Mouse (Mus musculus): ENCODE results near the gene Syne3. TPM values are rescaled to one million over a fixed set of nuclear protein-coding genes. Genes with fewer than 3 reads are reported as not detected.

Syne3 gene
- total RNA-seq, 1 experiment from 2014 or later, result 25.3 TPM

DNA sequence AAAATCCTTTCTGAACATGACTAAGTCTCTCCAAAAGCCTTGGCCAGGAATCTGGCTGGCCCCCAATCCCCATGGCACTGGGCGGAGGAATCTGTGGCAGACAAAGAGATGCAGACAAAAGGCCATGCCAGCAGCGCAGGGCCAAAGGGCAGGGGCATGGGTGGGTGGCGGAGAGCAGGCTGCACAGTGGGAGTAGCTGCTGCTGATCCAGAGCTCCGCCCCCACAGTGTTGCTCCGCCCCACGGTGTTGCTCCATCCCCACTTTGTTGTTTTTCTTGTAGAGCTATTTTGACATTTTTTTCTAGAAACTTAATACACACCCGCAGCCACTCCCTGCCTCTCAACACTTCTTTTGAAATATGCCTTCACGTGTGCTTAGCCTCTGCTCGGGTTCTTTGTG, 31.2 kb downstream of the Syne3 start:
- no peak for ATAC-seq (replicated peaks; ENCODE audit: low read depth, poor library complexity, severe bottlenecking)

DNA sequence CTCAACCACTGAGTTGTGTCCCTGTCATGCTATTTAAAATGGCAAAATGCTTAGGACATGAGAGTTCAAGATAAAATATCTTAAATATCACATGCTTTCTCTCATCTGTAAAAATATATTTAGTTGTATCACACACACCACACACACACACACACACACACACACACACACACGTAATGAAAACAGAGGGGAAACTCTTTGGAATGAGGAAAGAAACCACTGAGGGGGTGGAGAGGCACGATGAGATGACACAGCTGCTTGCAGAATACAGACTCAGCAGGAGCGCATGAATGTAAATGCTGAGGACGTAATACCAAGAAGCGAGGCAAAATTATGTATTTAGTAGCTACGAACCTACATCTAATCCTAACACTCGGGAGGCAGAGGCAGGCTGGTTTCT, 32.7 kb downstream of the Syne3 start:
- no peak for ATAC-seq (replicated peaks; ENCODE audit: low read depth, poor library complexity, severe bottlenecking)

DNA sequence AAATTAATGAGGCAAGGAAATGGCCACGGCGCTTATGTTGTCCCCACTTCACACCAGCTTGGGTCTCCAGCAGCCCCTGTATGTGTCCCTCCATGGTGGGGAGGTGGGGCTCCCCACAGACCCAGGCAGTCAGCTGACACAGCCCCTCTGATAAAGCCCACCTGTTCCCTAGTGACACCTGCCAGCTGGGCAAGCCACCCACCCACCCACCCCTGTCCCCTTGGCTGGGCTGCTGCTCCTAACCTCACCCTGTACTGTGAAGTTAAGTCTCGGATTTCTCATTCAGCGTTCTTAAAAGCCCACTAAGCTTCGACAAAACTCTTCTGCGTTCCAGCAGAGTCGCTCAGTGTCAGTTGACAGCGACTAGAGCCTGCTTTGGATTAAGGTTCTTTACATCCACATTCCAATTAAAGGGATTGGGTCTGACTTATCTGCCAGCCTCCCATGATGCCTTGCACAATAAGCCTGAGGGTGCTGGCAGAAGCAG, 33.2 kb downstream of the Syne3 start:
- ATAC-seq (replicated peaks; ENCODE audit: low read depth, poor library complexity, severe bottlenecking), result no peak

DNA sequence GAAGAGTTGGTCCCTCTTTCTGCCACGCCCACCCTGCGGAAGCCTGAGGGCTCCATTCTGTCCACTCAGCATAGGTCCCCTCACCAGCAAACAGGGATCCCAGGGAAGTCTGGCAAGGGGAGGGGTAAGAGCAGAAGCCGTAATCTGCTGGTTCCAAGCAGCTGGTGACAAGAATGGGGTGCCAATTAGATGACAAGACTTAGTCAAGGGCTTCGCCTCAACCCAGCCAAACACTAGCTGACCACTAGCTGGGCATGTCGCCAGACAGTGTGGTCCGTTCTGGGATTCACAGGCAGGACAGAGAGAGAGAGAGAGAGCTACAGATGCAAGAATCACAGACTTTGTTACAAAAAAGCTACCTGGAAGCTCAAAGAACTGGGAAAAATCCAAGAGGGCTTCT, 36.7 kb downstream of the Syne3 start:
- 0 out of 2 replicates have a peak, but pooled peaks have one; percentile 24 for ATAC-seq (replicated peaks; ENCODE audit: low read depth, poor library complexity, severe bottlenecking)

DNA sequence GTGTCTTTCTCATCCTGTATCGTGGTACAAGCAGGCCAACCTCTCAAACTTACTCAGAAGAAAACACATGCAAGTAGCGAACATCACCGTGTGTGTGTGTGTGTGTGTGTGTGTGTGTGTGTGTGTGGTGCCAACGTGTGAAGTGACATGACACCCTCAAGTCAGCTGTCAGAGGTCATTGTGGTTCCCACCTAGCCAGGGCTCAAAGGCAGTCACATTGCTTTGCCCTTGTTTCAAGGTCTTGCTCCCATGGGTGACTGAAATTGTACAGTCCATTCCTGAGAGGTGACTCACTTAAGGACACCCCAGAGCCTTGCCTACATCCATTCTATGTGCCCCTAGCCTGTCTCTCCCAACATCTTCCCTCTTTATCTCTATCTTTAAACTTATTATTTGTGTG, 40.0 kb downstream of the Syne3 start:
- ATAC-seq (replicated peaks; ENCODE audit: low read depth, poor library complexity, severe bottlenecking), result no peak

DNA sequence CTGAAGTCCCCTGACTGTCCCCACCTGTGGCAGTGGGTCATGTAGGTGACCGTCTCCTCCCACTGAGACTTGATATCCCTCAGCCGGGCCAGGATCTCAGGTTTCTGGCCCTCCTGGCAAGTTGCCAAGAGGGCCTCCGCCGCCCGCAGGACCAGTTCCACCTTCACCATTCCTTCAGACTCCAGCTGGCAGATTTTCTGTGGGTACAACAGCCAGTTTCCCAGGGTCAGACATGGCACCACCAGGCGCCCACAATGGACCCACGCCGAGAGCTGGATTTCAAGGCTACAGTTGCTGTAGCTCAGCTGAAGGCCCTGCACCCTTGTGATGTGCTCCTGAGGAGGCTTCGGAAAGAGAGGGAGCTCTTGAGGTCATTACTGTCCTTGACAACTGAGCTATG, 40.4 kb downstream of the Syne3 start:
- no peak for ATAC-seq (replicated peaks; ENCODE audit: low read depth, poor library complexity, severe bottlenecking)

DNA sequence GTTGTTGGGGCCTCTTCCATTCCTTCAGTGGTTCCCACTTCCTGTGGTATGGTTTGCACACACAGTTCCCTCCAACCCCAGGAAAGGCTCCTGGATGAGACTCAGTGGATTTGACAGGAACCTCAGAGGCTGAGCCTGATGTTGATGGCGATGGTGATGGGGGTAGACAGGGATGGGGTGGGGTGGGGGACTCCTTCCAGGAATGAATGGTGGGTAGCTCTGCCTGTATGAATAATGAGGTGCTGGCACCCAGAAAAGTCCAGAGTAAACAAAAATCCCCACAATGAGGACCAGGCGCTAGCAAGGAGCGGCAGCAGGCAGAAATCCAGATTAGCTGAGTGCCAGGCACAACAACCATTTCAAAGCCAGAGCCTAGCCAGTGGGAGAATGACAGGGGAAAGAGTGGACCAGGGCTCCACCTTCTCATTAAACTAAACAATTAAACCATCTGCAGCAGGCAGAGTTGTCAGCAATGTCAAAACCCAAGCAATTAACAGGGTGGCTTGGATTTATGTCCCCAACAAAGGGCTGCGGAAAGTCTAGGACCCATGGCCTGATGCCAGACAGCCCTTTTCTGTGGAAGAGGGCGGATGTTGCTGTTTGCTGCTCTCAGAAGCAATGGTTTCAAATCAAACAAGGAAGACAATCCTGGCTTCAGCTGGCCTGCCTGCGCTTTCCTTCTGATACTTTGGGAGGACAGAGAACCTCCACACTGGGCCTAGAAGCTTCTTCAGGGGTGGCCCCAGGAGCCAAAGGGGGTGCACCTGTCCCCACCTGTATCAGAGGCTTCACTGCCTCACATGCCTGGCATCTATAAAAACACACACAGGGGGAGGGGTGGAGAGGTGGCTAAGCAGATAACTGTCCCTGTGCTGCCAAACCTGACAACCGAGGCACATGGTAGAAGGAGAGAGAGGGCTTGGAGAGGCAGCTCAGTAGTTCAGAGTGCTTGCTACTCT, 44.4 kb downstream of the Syne3 start:
- no peak for ATAC-seq (replicated peaks; ENCODE audit: low read depth, poor library complexity, severe bottlenecking)

DNA sequence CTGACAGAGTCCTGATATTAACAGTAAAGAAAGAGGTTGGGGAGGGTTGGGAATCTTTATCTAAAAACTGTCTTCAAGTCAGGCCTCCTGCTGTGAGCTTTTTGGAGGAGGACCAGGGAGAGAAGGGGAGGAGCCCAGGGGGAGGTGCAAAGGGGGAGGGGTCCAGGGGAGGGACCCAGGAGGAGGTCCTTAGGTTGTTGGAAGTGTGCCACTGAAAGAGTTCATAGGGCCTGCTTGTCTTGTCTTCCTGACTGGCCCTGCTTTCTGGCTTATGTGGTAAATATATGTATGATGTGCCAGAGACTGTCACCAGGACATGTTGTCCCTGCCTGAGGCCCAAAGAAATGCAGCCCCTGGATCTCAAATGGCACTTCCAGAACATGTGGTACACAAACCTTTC, 49.2 kb downstream of the Syne3 start:
- peak; percentile 68 for ATAC-seq (replicated peaks; ENCODE audit: low read depth, poor library complexity, severe bottlenecking)

DNA sequence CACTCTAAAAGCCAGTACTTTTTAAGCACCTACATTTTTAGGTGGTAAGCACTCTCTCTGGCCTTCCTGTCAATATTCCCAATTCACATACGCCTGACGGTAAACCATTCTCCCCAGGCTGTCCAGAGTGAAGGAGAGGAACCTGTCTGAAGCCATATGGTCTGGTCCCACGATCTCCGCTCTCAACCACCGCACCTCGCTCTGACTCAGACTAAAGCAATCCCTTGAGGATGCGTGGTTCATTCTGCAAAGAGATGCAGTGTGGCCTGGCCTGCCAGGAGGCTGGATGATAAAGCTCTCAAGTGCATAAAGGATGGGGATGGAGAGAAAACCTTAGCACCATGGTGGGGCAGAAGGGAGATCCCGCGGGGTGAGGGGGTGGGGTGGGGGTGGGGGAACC, 49.6 kb downstream of the Syne3 start:
- no peak for ATAC-seq (replicated peaks; ENCODE audit: low read depth, poor library complexity, severe bottlenecking)

DNA sequence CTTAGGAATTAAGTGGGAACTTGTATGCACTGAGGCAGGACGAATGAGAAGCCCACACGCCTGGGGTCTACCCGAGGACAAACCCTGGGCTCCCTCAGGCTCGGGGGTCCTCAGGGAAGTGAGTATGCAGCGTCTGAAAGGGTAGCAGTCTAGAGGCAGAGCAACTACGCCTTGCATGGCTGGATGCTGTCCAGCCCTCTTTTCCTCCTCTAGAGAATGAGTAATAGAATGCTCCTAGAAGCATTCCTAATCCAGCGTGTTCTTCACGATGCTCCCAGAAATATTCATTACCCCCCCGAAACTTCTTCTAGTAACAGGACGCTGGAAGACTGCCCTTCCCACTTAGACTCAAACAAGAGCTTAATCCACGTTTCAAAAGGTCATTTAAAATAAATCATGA, 51.3 kb downstream of the Syne3 start:
- ATAC-seq (replicated peaks; ENCODE audit: low read depth, poor library complexity, severe bottlenecking), result no peak

DNA sequence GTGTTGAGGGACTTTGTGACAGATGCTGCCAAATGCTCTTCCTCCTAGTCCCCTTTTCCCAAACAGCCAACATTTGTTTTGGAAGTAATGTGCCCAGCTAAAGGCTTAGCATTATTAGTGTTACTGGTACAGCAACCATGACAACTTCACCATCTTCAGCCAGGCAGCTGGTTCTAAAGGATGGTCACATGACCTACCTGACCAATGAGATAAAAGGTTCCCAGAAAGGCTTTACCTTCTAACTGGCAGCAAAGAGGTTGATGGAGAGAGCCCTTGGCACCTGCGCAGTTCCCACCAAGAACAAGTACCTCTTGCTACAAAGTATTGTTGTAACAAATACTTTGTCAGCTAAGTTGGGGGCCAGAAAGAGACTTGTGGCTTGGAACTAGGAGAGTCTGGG, 52.4 kb downstream of the Syne3 start:
- no peak for ATAC-seq (replicated peaks; ENCODE audit: low read depth, poor library complexity, severe bottlenecking)

DNA sequence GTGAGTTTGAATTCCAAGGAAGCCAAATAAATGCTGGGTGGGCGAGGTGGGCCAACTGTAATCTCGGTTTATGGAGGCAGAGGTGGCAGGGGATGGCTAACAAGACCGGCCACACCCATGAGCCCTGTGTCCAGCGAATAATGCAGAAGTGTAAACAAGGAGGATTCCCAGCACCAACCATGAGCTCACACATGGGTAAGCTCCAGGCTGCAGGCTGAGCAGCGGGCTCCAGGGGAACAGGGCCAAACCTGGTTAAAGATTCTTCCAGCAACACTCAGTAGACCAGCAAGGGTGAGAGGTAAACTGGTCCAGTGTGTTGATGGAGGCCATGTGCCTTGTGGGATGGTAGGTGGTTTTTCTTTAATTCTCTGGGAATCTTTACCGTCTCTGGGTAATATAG, 53.2 kb downstream of the Syne3 start:
- ATAC-seq (replicated peaks; ENCODE audit: low read depth, poor library complexity, severe bottlenecking), result no peak

DNA sequence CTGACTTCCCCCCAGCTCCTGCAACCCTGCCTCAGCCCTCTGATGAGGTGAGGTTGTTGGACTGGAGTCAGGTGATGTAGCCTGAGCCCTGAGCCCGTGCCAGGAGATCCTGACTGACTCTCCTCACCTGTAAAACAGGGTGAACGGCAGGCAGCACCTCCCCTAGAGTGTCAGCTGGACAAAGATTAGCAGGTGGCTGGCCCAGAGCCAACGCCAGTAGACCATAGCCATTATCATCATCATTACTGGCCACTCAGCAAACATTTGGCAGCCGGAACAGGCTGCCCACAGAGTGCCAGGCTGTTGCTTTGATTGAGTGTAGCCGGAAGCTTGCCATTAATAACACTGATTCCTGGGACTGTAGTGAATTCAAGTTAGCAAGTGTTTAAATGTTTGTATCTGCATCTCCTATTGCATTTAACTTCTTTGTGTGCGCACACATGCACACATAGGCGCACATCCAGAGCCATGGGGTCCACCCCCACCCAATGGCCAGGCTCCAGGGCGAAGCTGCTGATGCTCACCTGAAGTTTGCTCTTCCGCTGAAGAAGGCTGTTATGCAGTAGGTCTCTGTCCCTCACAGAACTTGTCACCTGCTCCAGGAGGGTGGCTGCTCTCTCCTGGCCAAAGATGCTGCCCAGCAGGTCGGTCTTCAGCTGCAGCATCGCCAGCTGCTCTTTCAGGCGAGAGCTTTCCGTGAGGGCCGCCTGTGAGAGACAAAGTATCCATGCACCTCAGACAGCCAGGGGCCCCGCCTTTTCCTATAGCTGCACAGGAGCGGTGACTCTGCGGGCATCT, 54.4 kb downstream of the Syne3 start:
- ATAC-seq (replicated peaks; ENCODE audit: low read depth, poor library complexity, severe bottlenecking), result no peak

DNA sequence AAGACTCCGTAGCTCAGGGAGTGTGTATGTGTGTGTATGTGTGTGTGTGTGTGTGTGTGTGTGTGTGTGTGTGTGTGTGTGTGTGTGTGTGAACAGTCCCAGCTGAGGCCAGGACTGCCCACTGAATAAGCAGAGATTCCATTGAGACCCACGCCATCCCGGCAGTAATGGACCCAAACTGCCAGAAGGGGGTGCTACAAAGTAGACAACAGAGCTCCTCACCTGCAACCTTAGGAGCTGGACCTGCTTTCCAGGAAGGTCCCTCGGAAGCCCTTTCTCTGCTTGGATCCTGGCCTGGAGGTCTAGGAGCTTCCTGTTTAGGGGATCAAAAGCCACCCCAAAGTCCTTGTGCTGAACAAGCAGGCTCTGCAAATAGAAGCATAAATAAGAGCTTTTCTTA, 55.7 kb downstream of the Syne3 start:
- peak; percentile 71 for ATAC-seq (replicated peaks; ENCODE audit: low read depth, poor library complexity, severe bottlenecking)

DNA sequence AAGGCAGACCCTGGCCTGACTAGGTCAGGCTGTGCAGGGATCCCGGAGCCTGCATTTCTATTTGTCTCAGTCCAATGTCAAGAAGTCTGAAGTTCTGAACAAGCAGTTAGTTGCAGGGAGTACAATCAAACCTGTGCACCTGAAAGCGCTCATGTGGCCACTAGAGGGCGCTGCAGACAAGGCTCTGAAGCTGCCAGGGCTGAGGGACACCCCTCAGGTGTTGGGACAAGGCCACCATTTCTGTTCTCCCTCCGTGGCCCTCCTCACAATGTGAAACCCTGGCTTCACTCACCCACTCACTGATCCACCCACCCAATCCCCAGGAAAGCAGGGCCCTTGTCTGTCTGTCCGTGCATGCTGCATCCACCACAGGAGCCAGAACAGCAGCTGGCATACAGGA, 57.2 kb downstream of the Syne3 start:
- peak; percentile 78 for ATAC-seq (replicated peaks; ENCODE audit: low read depth, poor library complexity, severe bottlenecking)

DNA sequence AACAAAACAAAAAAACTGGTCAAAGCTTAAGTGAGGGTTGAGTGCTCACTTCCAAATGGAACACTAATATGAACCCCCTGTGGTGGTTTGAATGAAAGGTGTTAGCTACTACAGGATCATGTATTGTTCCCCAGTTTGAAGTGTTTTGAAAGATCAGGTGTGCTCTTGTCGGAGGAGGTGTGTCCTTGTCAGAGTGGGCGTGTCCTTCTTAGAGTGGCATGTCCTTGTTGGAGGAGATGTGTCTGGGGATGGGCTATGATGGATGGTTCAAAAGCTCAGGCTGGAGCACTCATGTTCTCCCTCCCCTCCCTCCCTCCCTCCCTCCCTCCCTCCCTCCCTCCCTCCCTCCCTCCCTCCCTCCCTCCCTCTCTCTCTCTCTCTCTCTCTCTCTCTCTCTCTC, 61.7 kb downstream of the Syne3 start:
- ATAC-seq (replicated peaks; ENCODE audit: low read depth, poor library complexity, severe bottlenecking), result no peak

DNA sequence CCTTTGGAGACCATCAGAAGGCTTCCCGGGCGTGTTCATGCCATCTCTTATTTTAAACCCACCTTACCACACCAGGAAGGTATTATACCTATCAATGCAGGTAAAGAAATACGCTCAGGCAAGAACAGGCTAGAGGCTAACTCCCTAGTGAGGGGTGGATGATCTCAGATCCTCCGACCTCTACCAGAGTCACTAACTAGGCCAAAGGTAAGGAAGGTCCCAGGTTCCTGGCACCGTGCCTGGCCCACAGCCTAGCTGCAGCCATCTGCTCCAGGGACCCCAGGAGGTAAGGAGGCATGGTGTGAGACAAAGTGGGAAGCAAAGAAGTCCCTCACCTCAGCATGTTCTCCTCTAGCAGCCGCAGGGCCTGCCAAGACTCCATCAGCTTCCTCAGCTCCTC, 63.4 kb downstream of the Syne3 start:
- no peak for ATAC-seq (replicated peaks; ENCODE audit: low read depth, poor library complexity, severe bottlenecking)

DNA sequence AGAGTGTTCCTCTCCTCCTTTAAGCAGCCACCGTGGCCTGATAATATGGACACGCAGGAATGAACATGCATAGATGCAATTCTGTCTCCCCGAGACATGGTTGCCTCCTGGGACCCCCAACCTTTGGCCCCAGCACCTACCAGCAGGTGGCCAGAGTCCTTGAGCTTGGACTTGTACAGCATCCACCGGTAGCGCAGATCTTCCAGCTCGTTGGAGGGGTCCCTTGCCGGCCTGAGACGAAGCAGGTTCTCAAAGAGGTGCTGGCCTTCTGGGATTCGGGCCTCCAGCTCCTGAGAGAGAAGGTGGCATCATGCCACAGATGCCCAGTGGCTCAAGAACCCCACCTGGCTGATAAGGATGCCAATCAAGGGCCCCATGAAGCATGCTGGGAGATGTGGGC, 69.1 kb downstream of the Syne3 start:
- no peak for ATAC-seq (replicated peaks; ENCODE audit: low read depth, poor library complexity, severe bottlenecking)

DNA sequence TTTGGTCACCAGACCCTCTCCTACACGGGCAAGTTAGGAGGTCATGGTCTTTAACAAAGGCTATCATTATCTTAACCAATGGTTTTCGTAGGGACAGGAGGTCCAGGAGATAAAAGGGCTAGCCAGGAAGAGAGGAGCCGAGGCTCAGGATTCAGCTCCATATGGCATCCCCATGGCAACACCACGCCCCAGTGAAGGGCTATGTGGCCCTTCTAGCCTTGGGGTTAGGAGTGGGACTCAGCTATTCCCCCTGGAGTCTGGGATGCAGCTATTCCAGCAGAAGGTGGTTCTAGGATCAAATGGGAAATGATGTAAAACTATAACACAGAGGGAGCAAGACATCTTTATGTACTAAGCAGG, 69.6 kb downstream of the Syne3 start:
- ATAC-seq (replicated peaks; ENCODE audit: low read depth, poor library complexity, severe bottlenecking), result no peak

DNA sequence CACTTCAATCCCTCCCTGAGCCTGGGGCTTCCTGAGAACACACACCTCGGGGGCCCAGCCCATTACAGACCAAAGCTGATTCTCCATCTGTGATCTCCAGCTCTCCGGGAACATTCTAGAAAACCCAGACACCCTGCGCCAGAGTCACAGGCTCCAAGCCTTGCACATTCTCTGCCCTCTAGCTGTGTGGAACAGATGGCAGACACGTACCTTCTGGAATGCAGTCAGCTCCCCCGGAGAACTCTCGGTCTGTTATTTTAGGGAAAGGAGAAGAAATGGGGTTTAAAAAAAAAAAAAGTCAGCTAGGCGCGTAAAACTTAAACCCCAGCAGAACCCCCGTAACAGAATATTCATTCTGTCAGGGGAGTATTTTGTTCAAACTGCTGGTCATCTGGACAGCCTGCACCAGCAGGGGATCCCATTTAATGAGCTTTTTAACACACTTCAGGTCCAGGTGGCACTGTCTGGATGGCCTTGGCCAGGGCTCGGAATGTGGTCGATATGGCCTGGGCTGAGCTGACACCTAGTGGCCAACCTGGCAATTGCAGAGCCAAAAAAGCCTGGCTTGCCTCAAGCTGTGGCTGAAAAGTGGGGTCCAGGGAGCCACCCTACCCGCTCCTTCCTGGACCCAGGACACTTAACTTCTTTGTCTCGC, 70.1 kb downstream of the Syne3 start:
- ATAC-seq (replicated peaks; ENCODE audit: low read depth, poor library complexity, severe bottlenecking), result peak; percentile 86

DNA sequence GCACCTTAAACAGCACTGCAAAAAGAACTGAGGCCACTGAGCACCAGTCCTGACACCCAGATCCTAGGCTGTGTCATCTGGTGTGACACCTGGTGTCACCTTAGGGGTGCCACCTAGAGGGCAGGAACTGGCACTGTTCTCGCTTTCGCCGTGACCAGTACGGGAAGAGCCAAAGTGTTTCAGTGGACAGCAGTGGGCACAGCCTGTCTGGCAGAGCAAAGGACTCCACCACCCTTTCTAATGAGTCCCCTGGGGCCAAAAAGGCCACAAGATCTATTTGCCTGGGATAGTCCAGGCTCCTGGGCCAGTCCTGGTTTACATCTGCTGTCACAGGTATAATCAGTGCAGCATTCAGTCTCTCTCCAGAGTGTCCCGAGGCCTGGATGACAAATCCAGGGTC, 70.7 kb downstream of the Syne3 start:
- ATAC-seq (replicated peaks; ENCODE audit: low read depth, poor library complexity, severe bottlenecking), result no peak

All from common myeloid progenitor, adult 5-6 weeks (primary cell).